Mouse (Mus musculus): ENCODE measurements around the gene Tagln3.

Gene Tagln3

DNA sequence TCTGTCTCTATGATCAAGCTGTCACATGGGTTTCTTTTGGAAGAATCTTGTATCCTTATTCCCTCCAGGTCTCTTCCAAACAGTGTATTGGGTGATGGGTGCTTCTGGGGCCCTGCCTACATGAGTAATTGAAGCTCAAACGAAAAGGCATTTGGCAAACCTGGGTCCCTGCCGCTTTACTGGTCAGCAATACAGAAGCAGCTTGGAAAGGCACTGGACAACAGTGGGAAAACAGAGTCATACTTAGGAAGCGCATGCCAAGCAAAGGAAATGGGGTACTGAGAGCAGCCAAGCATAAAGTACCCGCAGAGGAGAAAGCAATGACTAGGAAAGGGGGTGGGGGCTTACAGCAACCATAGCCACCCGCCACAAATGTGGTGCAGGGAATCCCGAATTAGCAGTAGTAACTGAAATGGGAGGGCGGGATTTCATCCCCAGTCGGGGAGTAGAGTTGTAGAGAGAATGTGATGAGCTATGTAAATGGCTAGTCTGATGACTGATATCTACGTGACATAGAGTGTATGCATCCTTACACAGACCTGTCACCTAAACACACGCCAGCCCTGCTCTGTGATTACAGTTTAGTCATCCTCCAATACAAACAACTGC is 4.3 kb downstream of the Tagln3 start:
- peak in 1 of 2 experiments; percentile 38 for DNase-seq (ENCODE audit: low spot score in 2 of 2)

DNA sequence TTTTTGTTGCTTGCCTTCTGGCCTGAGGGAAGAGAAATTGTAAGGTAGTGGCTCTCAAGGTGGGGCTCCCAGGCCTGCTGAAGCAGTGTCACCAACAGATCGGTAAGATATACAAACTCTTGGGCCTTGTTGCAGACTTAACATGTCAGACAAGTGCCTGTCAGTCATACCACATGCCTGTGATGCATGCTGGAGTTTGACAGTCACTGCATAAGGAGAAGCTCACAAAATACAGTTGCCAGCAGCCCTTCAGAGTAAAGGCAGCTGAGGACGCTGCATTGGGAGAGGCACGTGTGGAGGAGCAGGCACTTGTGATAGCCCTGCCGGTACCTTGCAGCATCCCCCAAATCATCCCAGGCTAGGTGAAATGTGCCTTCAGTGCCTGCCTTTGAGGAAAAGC is 6.1 kb downstream of the Tagln3 start:
- DNase-seq (ENCODE audit: low spot score in 2 of 2), result peak in 1 of 2 experiments; percentile 19

DNA sequence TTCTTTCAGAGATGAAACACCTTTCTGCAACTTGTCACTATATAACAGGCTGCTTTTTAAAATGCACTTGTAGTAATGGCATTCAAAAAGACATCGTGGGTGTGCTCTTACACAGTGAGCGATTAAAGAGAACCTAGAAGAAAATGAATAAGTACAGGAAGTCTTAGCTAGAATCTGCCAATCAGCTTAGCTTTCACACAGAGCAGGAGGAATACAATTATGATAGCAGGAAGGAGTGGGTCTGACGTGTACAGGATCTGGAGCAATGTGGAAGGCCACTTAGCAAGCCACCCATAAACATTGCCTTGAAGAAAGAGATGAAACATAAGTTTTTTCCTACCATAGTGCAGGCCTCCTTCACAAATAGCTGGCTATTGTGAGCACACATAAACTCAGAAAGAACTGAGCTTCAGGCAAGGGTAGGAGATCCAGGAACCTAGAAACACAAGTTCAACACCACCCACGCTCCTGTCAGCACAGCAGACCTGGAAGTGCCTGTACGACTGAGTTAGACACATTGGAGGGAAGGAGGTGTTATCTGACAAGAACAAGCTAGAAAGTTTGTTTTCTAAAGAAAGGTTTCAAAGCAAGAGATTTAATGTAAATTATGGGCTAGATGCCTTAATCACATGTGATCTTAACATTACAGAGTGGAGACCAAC is 9.8 kb downstream of the Tagln3 start:
- peak in 1 of 2 experiments; percentile 26 for DNase-seq (ENCODE audit: low spot score in 2 of 2)

DNA sequence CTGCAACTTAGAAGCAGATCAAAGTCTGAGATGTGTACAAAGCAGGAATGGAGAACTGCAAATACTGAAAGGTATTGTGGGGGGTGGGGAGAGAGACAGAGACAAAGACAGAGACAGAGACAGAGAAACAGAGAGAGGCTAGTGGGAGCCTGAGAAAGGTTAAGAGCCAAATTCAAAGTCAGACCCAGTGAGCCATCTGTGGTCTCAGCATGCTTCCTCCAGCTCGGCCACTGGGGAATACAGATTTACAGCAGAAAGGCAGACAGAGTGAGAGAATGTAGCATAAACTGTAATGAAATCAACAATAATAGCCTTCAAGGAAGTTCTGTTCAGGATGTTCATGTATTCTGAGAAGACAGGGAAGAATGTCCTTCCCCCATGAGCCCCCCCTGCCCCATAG is 10.5 kb downstream of the Tagln3 start:
- DNase-seq (ENCODE audit: low spot score in 2 of 2), result peak in 1 of 2 experiments; percentile 17

DNA sequence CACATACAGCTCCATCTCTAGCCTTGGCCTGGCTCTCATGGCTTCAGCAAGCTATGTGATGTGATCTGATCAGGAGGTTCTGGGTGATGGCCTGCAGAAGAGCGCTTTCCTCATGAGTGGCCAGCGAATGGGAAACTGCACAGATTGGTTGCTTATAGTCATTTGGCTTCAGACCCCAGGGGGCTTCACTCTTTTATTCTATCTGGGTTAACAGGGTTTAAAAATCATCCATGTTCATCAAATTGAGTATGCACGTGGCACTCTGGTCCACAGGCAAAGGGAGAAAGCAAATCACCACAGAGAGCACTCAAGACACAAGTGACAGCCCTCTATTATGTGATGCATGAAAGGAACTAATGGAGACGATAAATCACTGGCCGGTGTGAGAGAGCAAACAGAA is 11.1 kb downstream of the Tagln3 start:
- DNase-seq (ENCODE audit: low spot score in 2 of 2), result peak in 1 of 2 experiments; percentile 19

DNA sequence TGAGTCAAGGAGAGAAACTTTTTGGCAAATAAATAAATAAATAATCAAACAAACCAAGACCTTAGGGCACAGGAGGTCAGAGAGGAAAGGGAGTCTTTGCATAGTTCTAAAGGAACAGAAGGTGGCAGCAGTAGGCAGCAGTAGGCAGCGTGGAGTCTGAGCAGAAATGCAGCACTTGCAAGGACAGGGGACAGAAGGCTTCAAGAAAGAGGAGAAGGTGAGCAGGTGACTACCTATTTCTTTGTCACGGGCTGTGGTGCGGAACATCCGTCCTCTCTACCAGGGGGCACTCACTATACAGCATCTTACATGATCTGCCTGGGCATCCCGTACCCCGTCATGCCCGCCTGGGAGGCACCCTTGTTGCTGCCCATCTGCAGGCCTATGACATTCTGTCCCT is 13.1 kb downstream of the Tagln3 start:
- peak in 1 of 2 experiments; percentile 30 for DNase-seq (ENCODE audit: low spot score in 2 of 2)

DNA sequence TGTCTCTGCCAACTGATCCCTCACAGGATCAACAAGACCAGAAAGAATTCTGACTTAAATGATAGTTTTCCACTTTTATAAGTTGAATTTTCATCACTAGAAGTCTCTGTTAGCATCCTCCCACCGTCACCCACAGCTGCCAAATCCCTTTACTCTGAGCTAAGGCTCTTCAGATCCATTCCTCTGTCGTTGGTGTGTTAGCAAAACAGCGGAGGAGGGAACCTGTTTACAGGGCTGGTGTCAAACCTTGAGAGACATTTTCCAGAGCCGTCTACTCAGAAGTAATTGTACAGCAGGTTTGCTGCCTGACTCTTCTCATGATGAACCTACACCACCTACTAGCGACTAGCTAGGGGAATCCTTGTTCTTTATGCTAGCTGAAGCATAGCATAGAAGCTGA is 25.1 kb downstream of the Tagln3 start:
- no peak for DNase-seq (ENCODE audit: low spot score in 2 of 2)

DNA sequence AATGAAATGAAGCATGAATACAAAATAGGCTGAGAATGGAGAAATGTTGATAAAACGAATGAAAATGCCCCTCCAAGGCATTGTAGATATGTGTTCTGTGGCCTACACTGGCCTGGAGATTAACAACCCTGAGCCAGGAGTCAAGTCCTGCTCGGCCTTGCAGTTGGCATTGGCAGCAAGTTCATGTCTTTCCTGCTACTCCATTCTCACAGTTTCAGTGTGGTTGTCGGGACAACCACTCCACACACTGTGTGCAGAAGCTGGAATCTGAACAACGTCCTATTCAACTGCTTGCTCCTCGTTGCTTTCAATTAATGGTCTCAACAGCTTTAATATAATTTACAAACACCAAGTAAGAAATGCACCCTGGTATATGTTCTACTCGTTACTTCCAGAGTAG is 26.4 kb downstream of the Tagln3 start:
- DNase-seq (ENCODE audit: low spot score in 2 of 2), result peak in 1 of 2 experiments; percentile 59

DNA sequence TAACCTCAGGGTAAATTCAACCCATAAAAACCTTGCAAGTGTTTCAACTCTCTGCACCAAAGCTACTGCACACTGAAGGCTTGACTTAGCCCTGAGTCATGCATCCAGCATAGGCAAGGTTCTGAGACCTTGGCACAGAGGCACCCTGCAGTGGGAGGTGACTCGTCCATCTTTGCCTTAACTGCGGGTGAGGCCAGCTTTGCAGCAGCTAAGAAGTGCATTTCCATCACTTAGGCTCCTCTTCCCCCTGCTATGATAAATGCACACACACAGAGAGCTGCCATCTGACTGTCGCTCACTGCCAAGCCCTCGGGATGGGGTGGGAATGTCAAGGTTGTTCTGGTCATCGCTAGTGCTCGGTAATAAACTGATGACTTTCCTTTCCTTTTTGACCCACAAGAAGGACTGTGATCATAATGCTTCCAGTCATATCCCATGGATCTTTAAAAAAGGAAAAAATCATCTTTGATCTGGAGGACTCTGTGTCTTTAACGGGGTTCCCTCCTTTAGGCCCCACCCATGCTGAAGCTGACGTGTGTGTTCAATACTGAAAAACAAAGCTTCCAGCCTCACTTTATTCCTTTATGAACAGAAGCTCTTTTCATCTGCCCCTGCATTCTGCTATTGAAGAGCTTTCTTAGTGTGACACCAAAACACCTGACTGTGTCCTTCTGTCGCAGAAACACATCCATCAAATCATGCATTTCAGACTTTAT is 28.8 kb downstream of the Tagln3 start:
- no peak for DNase-seq (ENCODE audit: low spot score in 2 of 2)

DNA sequence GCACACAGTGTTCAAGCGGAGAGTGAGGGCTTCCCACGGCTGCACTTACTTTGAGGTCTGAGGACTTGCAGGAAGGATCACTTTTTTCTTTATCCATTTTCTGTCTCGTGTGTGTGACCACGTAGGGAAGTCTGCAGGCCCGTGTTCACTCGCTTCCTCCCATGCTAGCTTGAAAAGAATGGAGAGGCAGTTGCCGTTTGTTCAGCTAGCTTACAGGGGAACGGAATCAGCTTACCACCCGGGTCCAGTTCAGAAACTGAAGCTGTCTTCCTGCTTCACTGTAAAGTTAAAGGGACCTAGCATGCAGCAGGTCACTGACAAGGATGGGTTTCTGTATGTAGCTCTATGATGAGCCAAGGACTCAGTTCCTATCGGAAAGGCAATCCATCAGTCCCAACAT is 30.9 kb downstream of the Tagln3 start, which contains the start of gene Tmprss7:
Gene Tmprss7 (minus strand): TSS at position 101 of the 400 bp plus-strand sequence.
- DNase-seq (ENCODE audit: low spot score in 2 of 2), result no peak

DNA sequence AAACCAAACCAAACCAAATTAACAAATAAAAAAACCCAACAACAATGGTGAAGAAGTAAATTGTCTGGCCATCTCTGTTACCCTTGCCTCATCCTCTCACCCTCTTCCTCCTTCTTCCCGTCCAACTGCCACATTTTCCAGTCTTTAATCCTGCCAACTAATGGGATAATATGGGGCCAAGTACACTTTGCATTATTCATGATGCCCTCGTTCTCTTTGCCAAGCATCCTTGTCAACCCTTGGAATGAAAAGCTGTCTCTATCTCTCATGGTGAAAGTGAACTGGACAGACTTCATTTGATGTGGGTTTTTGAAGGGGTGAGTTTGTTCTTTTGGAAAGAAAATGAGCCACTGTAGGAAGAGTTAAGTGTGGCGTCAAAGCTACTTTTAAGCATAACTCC is 31.6 kb downstream of the Tagln3 start:
- no peak for DNase-seq (ENCODE audit: low spot score in 2 of 2)

DNA sequence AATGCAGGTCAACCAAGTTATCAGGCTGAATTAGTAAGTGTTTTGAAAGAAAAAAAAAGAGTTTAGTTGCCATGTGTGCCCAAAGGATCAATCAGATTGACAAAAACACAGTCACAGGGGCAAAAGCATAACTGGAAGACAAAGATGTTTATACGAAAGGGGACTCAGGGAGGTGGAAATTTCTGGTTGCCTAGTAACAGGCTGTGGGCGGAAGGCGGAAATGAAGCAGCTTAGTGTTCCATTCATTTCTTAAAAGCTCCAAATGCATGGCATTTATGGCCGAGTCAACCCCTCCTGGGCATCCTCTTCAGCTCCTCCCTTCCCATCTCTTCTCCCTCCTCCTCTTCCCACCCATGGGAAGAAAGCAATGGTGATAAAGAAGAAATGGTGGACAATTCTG is 34.2 kb downstream of the Tagln3 start:
- peak; percentile 74 to 83 for DNase-seq (ENCODE audit: low spot score in 2 of 2)

DNA sequence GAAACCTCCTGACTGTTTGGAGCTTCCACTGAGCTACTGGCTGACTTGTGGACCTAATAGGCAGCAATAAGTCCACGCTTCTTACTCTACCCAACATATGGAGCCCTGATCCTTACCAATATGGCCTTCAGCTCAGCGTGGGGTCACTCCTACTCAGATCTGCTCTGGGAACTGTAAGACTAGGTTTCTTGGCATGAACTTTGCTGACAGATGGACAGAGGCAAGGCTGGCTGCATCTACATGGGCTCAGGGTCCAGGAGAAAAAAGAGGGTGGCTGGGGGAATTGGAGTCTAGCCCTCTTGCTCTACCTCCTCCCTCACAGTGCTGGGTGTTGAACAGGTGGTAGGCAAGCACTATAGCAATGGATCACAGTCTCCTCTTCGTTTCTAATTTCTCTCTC is 37.6 kb downstream of the Tagln3 start:
- DNase-seq (ENCODE audit: low spot score in 2 of 2), result no peak

DNA sequence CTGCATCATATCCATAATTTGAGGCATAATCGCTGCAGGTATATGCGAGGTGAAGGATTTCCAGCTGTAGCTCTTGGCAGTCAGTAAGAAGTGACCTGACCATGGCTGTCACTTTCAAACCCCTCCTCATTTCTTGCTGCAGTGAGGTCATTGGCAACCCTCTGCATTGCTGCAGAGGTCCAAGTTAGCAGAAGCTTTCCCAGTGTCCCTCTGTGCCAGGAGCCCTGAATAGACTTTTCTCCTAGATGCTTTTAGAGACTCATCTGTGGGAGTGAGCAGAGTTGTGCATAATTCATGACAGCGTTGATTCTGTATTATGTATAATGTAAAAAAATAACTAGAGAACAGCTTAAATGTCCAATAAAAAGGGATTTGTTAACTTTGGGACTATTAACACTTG is 39.1 kb downstream of the Tagln3 start:
- peak; percentile 57 to 76 for DNase-seq (ENCODE audit: low spot score in 2 of 2)

DNA sequence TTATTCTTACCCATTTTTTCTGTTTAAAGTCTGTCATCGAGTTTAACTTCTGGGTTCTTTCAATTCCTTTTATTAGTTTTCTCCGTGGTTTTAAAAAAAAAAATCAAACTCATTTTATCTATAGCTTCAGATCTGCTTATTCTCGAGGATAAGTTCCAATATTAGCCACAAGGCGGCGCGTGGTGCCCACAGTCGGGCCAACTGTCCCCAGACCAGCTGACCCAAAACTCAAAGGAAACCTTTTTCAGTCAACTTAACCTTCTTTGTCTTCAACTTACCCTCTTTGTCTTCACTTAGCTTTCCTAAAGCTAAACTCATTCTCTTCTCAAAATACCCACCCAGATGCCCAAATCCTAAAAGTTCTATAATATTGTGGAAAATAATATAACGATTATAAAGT is 39.6 kb downstream of the Tagln3 start:
- DNase-seq (ENCODE audit: low spot score in 2 of 2), result peak; percentile 75 to 80

DNA sequence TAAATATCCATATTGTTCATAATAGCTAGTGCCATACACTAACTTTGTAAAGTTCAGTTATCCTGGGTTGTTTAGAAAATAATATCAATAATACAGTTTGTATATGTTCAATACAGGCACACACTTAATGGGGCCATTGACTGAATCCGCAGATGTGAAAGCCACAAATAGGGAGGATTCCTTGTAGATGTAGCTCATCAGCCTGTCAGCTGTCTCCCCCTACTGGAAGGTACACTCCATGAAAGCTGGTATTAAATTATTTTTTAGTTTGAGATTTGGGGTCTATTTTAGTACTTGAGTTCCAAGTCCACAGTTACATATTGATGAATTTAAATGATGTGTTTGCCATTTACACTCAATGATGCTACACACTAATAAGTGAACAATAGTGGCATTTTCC is 47.9 kb downstream of the Tagln3 start:
- no peak for DNase-seq (ENCODE audit: low spot score in 2 of 2)

DNA sequence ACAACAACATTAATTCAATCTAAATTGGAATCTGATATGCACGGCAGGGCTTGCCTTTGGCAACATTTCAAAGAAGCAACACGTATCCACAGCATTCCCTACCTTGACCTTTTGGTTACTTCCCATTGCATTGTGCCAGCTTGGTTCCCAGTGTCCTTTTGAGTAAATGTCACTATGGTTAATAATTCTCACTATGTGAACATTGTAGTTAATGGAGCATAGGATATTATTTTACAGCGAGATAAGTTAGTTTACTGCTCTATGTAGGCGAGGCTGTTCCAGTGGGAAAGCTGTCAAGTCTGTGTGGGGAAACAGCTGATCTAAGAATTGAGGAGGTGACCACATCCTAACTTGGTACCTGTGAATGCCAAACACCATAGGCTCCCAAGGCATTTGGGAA is 54.4 kb downstream of the Tagln3 start:
- DNase-seq (ENCODE audit: low spot score in 2 of 2), result no peak

DNA sequence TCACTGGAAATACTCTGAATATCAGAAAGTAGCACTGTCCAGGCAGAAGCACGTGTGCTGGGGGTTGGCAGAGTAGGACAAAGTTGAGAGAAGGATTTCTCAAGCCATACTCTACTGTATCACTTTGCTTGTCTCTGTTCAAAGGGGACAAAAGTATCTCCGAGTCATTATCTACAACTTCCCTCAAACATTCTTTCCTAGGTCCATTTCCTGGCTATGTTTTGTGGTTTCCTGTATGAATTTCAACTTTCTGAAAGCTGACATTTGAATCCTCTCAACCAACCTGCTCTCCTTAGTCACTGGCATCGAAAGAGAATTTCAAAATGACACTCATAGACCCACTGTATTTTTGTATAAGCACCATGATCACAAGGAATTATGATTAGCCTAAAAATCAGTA is 56.2 kb downstream of the Tagln3 start:
- no peak for DNase-seq (ENCODE audit: low spot score in 2 of 2)

DNA sequence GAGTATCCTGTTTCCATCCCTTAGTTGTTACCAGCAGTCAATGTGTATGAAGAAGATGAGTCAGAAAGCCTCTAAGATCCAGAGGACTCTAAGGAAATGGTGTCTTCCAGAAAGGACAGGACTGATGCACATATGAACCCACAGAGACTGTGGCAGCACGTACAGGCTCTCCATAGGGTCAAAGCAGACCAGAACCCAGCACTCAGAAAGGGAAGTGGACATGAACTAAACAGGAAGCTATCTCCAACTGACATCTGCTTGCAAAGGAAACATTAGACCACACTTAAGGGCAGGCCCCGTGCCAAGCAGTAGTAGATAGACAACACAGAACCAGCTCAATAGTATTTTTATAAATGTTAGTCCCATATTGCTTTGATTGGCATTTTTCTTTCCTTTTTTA is 58.3 kb downstream of the Tagln3 start:
- no peak for DNase-seq (ENCODE audit: low spot score in 2 of 2)

DNA sequence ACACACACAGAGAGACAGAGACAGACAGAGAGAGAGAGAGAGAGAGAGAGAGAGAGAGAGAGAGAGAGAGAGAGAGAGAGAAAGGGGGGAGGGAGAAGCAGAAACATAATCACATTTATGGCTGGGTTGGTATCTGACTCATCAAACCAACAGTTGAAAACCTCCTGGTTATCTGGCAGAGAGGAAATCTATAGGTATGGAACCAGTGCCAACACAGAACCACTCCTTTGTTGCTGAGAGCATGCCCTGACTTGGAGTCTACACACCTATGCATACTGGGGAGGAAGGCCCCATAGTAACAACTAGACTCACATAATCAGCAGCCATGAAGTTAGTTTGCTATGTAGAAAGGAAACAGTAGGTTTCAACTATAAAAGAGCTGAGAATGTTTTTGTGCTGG is 62.0 kb downstream of the Tagln3 start:
- DNase-seq (ENCODE audit: low spot score in 2 of 2), result no peak

Data from right cerebral cortex, postnatal 10 days (tissue).